Mouse (Mus musculus) E14TG2a.4 (cell line): Measurements from ENCODE around the gene Prpf31.

ENCODE experiments used
- CTCF ChIP-seq: conservative IDR thresholded peaks from 2 replicates; pipeline ENCODE4 v1.5.1; 2014; ENCODE audit warnings: low read length
- NANOG ChIP-seq: IDR thresholded peaks from 2 replicates; pipeline ENCODE4 v1.6.1; 2014; ENCODE audit warnings: borderline replicate concordance, low read length, mixed read lengths
- POU5F1 ChIP-seq: IDR thresholded peaks from 2 replicates; pipeline ENCODE4 v1.6.1; 2014; ENCODE audit warnings: low read length, borderline replicate concordance

GRCm38 (mm10) chr7:3610437-3610836 lies 19.3 kb upstream of the Prpf31 start:
- TF ChIP-seq CTCF (no peak), POU5F1 (no peak), NANOG (no peak)
